Mouse (Mus musculus): ENCODE measurements around the gene Blm. TPM values are rescaled to one million over a fixed set of nuclear protein-coding genes. Genes with fewer than 3 reads are reported as not detected.

The Blm gene
- polyA plus RNA-seq, 1 experiment: 1.4 TPM

GRCm38 (mm10) chr7:80506007-80506406 is 28.9 kb downstream of the Blm start:
- Histone ChIP-seq H3K27me3 (ENCODE audit: control insufficient read depth, insufficient read depth, low read length) (no peaks in the 10 kb centered on the region), H3K4me1 (ENCODE audit: control insufficient read depth, insufficient read depth, insufficient read length, low read length) (no peaks in the 10 kb centered on the region), H3K36me3 (ENCODE audit: control insufficient read depth, insufficient read depth, low read length) (peaks cover 13% of the 10 kb centered on the region), H3K4me3 (ENCODE audit: low read depth, low read length) (no peak overlapping the region), H3K27ac (ENCODE audit: insufficient read depth, low read depth, low read length) (no peak overlapping the region)
- TF ChIP-seq CTCF (IDR thresholded peaks at IDR 0.05; ENCODE audit: extremely low read depth, insufficient read length, insufficient replicate concordance, low read depth, low read length) (no peak), POLR2A (IDR thresholded peaks at IDR 0.05; ENCODE audit: low read depth, low read length) (no peak)
- 84% methylated on average over 3 of the region's 3 CpGs for WGBS

DNA sequence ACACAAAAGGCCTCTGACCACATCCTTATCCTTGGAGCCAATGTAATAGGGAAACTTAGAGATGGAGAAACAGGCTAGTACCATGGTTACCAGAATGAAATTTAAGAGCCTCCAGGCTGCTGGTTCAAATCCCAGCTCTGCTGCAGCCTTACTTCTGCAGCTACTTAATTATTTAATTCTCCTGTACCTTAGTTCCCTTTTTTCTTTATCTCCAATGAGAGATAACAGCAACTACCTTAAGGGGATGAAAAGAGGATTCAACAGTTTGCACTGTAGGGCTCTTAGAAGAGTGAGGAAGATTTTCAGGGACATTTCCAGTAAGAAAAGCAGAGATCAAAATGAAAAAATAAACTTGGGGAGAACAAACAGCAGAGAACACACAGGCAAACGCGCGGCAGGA is 30.0 kb downstream of the Blm start:
- Histone ChIP-seq H3K4me1 (ENCODE audit: control insufficient read depth, insufficient read depth, insufficient read length, low read length) (no peaks in the 10 kb centered on the region), H3K36me3 (ENCODE audit: control insufficient read depth, insufficient read depth, low read length) (peaks cover 15% of the 10 kb centered on the region)

DNA sequence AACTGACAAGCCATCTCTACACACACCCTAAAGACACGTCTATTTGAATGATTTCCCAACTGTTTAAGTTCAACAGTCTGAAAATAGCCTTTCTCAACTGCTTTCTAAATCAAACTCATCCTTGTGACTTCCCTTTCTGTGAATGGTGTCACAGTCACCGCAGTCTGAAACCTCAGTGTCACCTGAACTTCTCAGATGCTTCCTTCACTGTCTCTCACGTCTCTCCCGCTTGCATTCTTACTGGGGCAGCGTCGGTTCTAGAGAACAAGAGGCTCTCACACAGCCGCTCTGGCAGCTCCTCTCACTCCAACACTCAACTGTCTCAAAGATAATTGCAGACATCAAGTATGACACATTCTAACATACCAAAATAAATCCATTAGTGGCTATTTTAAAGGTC is 33.9 kb downstream of the Blm start:
- Histone ChIP-seq H3K36me3 (ENCODE audit: control insufficient read depth, insufficient read depth, low read length) (peaks cover 13% of the 10 kb centered on the region), H3K4me1 (ENCODE audit: control insufficient read depth, insufficient read depth, insufficient read length, low read length) (no peaks in the 10 kb centered on the region), H3K4me3 (ENCODE audit: low read depth, low read length) (no peak overlapping the region), H3K27ac (ENCODE audit: insufficient read depth, low read depth, low read length) (no peak overlapping the region), H3K27me3 (ENCODE audit: control insufficient read depth, insufficient read depth, low read length) (no peaks in the 10 kb centered on the region)
- 79% methylated on average over 7 of the region's 7 CpGs for WGBS
- TF ChIP-seq CTCF (IDR thresholded peaks at IDR 0.05; ENCODE audit: extremely low read depth, insufficient read length, insufficient replicate concordance, low read depth, low read length) (no peak), POLR2A (IDR thresholded peaks at IDR 0.05; ENCODE audit: low read depth, low read length) (no peak)

More for the DNA sequence above, 30.0 kb downstream of the Blm start:
- TF ChIP-seq CTCF (IDR thresholded peaks at IDR 0.05; ENCODE audit: extremely low read depth, insufficient read length, insufficient replicate concordance, low read depth, low read length) (no peak), POLR2A (IDR thresholded peaks at IDR 0.05; ENCODE audit: low read depth, low read length) (no peak)
- no peaks in the 10 kb centered on the region for H3K27me3 ChIP-seq (ENCODE audit: control insufficient read depth, insufficient read depth, low read length)
- H3K27ac ChIP-seq (ENCODE audit: insufficient read depth, low read depth, low read length): no peak overlapping the region
- H3K4me3 ChIP-seq (ENCODE audit: low read depth, low read length): no peak overlapping the region
- 97% methylated on average over 3 of the region's 3 CpGs for WGBS

- no peak overlapping the region for H3K4me3 ChIP-seq (ENCODE audit: low read depth, low read length)
- H3K36me3 ChIP-seq (ENCODE audit: control insufficient read depth, insufficient read depth, low read length): peaks cover 10% of the 10 kb centered on the region
- H3K27me3 ChIP-seq (ENCODE audit: control insufficient read depth, insufficient read depth, low read length): no peaks in the 10 kb centered on the region
- no peak for TF ChIP-seq POLR2A (IDR thresholded peaks at IDR 0.05; ENCODE audit: low read depth, low read length)
- TF ChIP-seq CTCF (IDR thresholded peaks at IDR 0.05; ENCODE audit: extremely low read depth, insufficient read length, insufficient replicate concordance, low read depth, low read length): no peak
- H3K4me1 ChIP-seq (ENCODE audit: control insufficient read depth, insufficient read depth, insufficient read length, low read length): no peaks in the 10 kb centered on the region
- H3K27ac ChIP-seq (ENCODE audit: insufficient read depth, low read depth, low read length): no peak overlapping the region
Measured at GRCm38 (mm10) chr7:80500099-80500498, 34.8 kb downstream of the Blm start.

- Histone ChIP-seq H3K4me3 (ENCODE audit: low read depth, low read length) (no peak overlapping the region), H3K27ac (ENCODE audit: insufficient read depth, low read depth, low read length) (no peak overlapping the region), H3K27me3 (ENCODE audit: control insufficient read depth, insufficient read depth, low read length) (no peaks in the 10 kb centered on the region), H3K4me1 (ENCODE audit: control insufficient read depth, insufficient read depth, insufficient read length, low read length) (no peaks in the 10 kb centered on the region), H3K36me3 (ENCODE audit: control insufficient read depth, insufficient read depth, low read length) (peaks cover 10% of the 10 kb centered on the region)
- no peak for TF ChIP-seq POLR2A (IDR thresholded peaks at IDR 0.05; ENCODE audit: low read depth, low read length)
- TF ChIP-seq CTCF (IDR thresholded peaks at IDR 0.05; ENCODE audit: extremely low read depth, insufficient read length, insufficient replicate concordance, low read depth, low read length): no peak
- 67% methylated on average over 9 of the region's 9 CpGs for WGBS
Measured at GRCm38 (mm10) chr7:80499190-80499962, 35.5 kb downstream of the Blm start.

- TF ChIP-seq CTCF (IDR thresholded peaks at IDR 0.05; ENCODE audit: extremely low read depth, insufficient read length, insufficient replicate concordance, low read depth, low read length) (no peak), POLR2A (IDR thresholded peaks at IDR 0.05; ENCODE audit: low read depth, low read length) (no peak)
- H3K4me3 ChIP-seq (ENCODE audit: low read depth, low read length): no peak overlapping the region
- no peaks in the 10 kb centered on the region for H3K27me3 ChIP-seq (ENCODE audit: control insufficient read depth, insufficient read depth, low read length)
- H3K36me3 ChIP-seq (ENCODE audit: control insufficient read depth, insufficient read depth, low read length): peaks cover 10% of the 10 kb centered on the region
- 66% methylated on average over 3 of the region's 3 CpGs for WGBS
- no peak overlapping the region for H3K27ac ChIP-seq (ENCODE audit: insufficient read depth, low read depth, low read length)
- H3K4me1 ChIP-seq (ENCODE audit: control insufficient read depth, insufficient read depth, insufficient read length, low read length): no peaks in the 10 kb centered on the region
Measured at GRCm38 (mm10) chr7:80496656-80497055, 38.3 kb downstream of the Blm start.

DNA sequence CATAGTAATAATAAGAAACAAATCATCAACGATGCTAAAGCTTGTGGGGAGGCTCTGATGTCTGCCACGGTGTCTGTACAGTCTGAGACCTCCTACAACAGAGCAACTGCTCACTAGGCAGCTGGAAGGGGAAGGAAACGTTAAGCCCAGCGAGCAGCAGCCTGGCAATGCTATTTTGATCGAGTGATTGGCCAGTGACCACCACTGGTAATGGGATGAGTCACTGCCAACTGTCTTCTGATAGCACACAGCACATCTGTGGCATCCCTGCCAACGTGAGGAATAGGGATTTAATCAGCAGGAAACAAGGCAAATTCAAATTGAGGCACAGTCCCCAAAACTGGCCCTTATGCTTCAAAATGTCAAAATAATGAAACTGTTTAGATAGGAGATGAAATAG is 39.7 kb downstream of the Blm start:
- no peak for TF ChIP-seq CTCF (IDR thresholded peaks at IDR 0.05; ENCODE audit: extremely low read depth, insufficient read length, insufficient replicate concordance, low read depth, low read length)
- no peak for TF ChIP-seq POLR2A (IDR thresholded peaks at IDR 0.05; ENCODE audit: low read depth, low read length)
- WGBS: 73% methylated on average over 6 of the region's 6 CpGs
- no peak overlapping the region for H3K27ac ChIP-seq (ENCODE audit: insufficient read depth, low read depth, low read length)

More for the DNA sequence above, 39.7 kb downstream of the Blm start:
- no peak overlapping the region for H3K4me3 ChIP-seq (ENCODE audit: low read depth, low read length)
- no peaks in the 10 kb centered on the region for H3K4me1 ChIP-seq (ENCODE audit: control insufficient read depth, insufficient read depth, insufficient read length, low read length)
- no peaks in the 10 kb centered on the region for H3K27me3 ChIP-seq (ENCODE audit: control insufficient read depth, insufficient read depth, low read length)
- peaks cover 7% of the 10 kb centered on the region; the same call in 1 of the 2 replicates for H3K36me3 ChIP-seq (ENCODE audit: control insufficient read depth, insufficient read depth, low read length)
